Mouse (Mus musculus): ENCODE results near the gene 5031439G07Rik. TPM values are rescaled to one million over a fixed set of nuclear protein-coding genes. Genes with fewer than 3 reads are reported as not detected.

5031439G07Rik gene
- total and polyA plus RNA-seq, 3 experiments, result 19.6 to 61.0 TPM; not detected in 1

- Histone ChIP-seq H3K79me2 (ENCODE audit: control insufficient read depth, insufficient read depth, low read length, poor library complexity) (no peaks in the 10 kb centered on the region), H3K36me3 (ENCODE audit: control insufficient read depth in 1 of 2, insufficient read depth in 2 of 2, low read length in 2 of 2) (no peaks in the 10 kb centered on the region), H3K4me3 (ENCODE audit: control insufficient read depth in 1 of 2, insufficient read depth in 1 of 2, low read depth in 2 of 2, low read length in 2 of 2) (no peak overlapping the region), H3K9me3 (replicated peaks; ENCODE audit: insufficient read depth, low read length) (no peaks in the 10 kb centered on the region), H3K27ac (ENCODE audit: control insufficient read depth, low read depth, low read length) (no peak overlapping the region), H3K4me1 (ENCODE audit: control insufficient read depth in 1 of 2, insufficient read depth in 2 of 2, low read length in 2 of 2) (no peaks in the 10 kb centered on the region), H3K9ac (ENCODE audit: control insufficient read depth, low read depth, low read length, poor library complexity, severe bottlenecking) (no peak overlapping the region), H3K27me3 (ENCODE audit: control insufficient read depth in 1 of 2, insufficient read depth in 2 of 2, low read length in 2 of 2) (no peaks in the 10 kb centered on the region)
- no peak for DNase-seq (ENCODE audit: low read depth, low spot score)
- TF ChIP-seq CHD1 (IDR thresholded peaks at IDR 0.05; ENCODE audit: low read depth, low read length) (no peak), CTCF (IDR thresholded peaks at IDR 0.05 in 2 of 3, conservative IDR thresholded peaks at IDR 0.05 in 1 of 3; ENCODE audit: control insufficient read depth in 1 of 3, insufficient read depth in 1 of 3, low read depth in 2 of 3, low read length in 3 of 3, poor library complexity in 1 of 3, severe bottlenecking in 1 of 3) (no peak), TBP (IDR thresholded peaks at IDR 0.05; ENCODE audit: low read depth, low read length) (no peak), UBTF (IDR thresholded peaks at IDR 0.05; ENCODE audit: borderline replicate concordance, insufficient read depth, low read depth, low read length) (no peak), ZMIZ1 (IDR thresholded peaks at IDR 0.05; ENCODE audit: low read depth, low read length) (no peak), JUND (IDR thresholded peaks at IDR 0.05; ENCODE audit: low read depth, low read length) (no peak), EP300 (IDR thresholded peaks at IDR 0.05; ENCODE audit: low read depth in 1 of 2, low read length in 2 of 2) (no peak), MXI1 (IDR thresholded peaks at IDR 0.05; ENCODE audit: low read depth, low read length) (no peak), TCF12 (IDR thresholded peaks at IDR 0.05; ENCODE audit: low read depth, low read length) (no peak), ELF1 (IDR thresholded peaks at IDR 0.05; ENCODE audit: low read depth, low read length) (no peak), MYB (IDR thresholded peaks at IDR 0.05; ENCODE audit: low read depth, low read length) (no peak), MEF2A (IDR thresholded peaks at IDR 0.05; ENCODE audit: extremely low read depth, insufficient replicate concordance, low read depth, low read length, poor library complexity, severe bottlenecking) (no peak)
Measured at GRCm38 (mm10) chr15:84953259-84953658, 35.1 kb downstream of the 5031439G07Rik start.

GRCm38 (mm10) chr15:84950053-84950452, 38.3 kb downstream of the 5031439G07Rik start:
- Histone ChIP-seq H3K9ac (ENCODE audit: control insufficient read depth, low read depth, low read length, poor library complexity, severe bottlenecking) (no peak overlapping the region), H3K36me3 (ENCODE audit: control insufficient read depth in 1 of 2, insufficient read depth in 2 of 2, low read length in 2 of 2) (no peaks in the 10 kb centered on the region), H3K9me3 (replicated peaks; ENCODE audit: insufficient read depth, low read length) (no peaks in the 10 kb centered on the region), H3K4me1 (ENCODE audit: control insufficient read depth in 1 of 2, insufficient read depth in 2 of 2, low read length in 2 of 2) (no peaks in the 10 kb centered on the region), H3K4me3 (ENCODE audit: control insufficient read depth in 1 of 2, insufficient read depth in 1 of 2, low read depth in 2 of 2, low read length in 2 of 2) (no peak overlapping the region), H3K79me2 (ENCODE audit: control insufficient read depth, insufficient read depth, low read length, poor library complexity) (no peaks in the 10 kb centered on the region), H3K27me3 (ENCODE audit: control insufficient read depth in 1 of 2, insufficient read depth in 2 of 2, low read length in 2 of 2) (no peaks in the 10 kb centered on the region), H3K27ac (ENCODE audit: control insufficient read depth, low read depth, low read length) (no peak overlapping the region)
- no peak for DNase-seq (ENCODE audit: low read depth, low spot score)
- no peak for TF ChIP-seq SMC3 (IDR thresholded peaks at IDR 0.05; ENCODE audit: low read depth, low read length)
- no peak for TF ChIP-seq POLR2AphosphoS2 (IDR thresholded peaks at IDR 0.05; ENCODE audit: low read length)

- no peaks in the 10 kb centered on the region for H3K36me3 ChIP-seq (ENCODE audit: control insufficient read depth in 1 of 2, insufficient read depth in 2 of 2, low read length in 2 of 2)
- TF ChIP-seq ZC3H11A (IDR thresholded peaks at IDR 0.05; ENCODE audit: low read depth, low read length) (no peak), USF2 (IDR thresholded peaks at IDR 0.05; ENCODE audit: borderline replicate concordance in 1 of 2, insufficient read depth in 1 of 2, low read depth in 1 of 2, low read length in 2 of 2) (no peak), NELFE (IDR thresholded peaks at IDR 0.05; ENCODE audit: low read depth, low read length) (no peak), UBTF (IDR thresholded peaks at IDR 0.05; ENCODE audit: borderline replicate concordance, insufficient read depth, low read depth, low read length) (no peak), POLR2AphosphoS5 (IDR thresholded peaks at IDR 0.05; ENCODE audit: borderline replicate concordance, low read depth, low read length) (no peak), ELF1 (IDR thresholded peaks at IDR 0.05; ENCODE audit: low read depth, low read length) (no peak), MAX (IDR thresholded peaks at IDR 0.05; ENCODE audit: low read length) (no peak), POLR2A (IDR thresholded peaks at IDR 0.05; ENCODE audit: control insufficient read depth in 1 of 2, insufficient read depth in 1 of 2, low read depth in 1 of 2, low read length in 2 of 2, poor library complexity in 1 of 2) (no peak), E2F4 (IDR thresholded peaks at IDR 0.05; ENCODE audit: borderline replicate concordance, low read depth, low read length) (no peak), CTCF (IDR thresholded peaks at IDR 0.05 in 2 of 3, conservative IDR thresholded peaks at IDR 0.05 in 1 of 3; ENCODE audit: control insufficient read depth in 1 of 3, insufficient read depth in 1 of 3, low read depth in 2 of 3, low read length in 3 of 3, poor library complexity in 1 of 3, severe bottlenecking in 1 of 3) (no peak), USF1 (IDR thresholded peaks at IDR 0.05; ENCODE audit: low read depth, low read length) (no peak), MAFK (IDR thresholded peaks at IDR 0.05; ENCODE audit: borderline replicate concordance, low read depth, low read length) (no peak), MYC (IDR thresholded peaks at IDR 0.05; ENCODE audit: low read depth, low read length) (no peak), TAL1 (IDR thresholded peaks at IDR 0.05; ENCODE audit: low read length) (no peak), ZKSCAN1 (IDR thresholded peaks at IDR 0.05; ENCODE audit: low read depth, low read length) (no peak)
Measured at GRCm38 (mm10) chr15:84948990-84949389, 39.4 kb downstream of the 5031439G07Rik start.

More at GRCm38 (mm10) chr15:84948990-84949389, 39.4 kb downstream of the 5031439G07Rik start:
- Histone ChIP-seq H3K27ac (ENCODE audit: control insufficient read depth, low read depth, low read length) (no peak overlapping the region), H3K27me3 (ENCODE audit: control insufficient read depth in 1 of 2, insufficient read depth in 2 of 2, low read length in 2 of 2) (no peaks in the 10 kb centered on the region), H3K9me3 (replicated peaks; ENCODE audit: insufficient read depth, low read length) (no peaks in the 10 kb centered on the region), H3K4me1 (ENCODE audit: control insufficient read depth in 1 of 2, insufficient read depth in 2 of 2, low read length in 2 of 2) (no peaks in the 10 kb centered on the region), H3K9ac (ENCODE audit: control insufficient read depth, low read depth, low read length, poor library complexity, severe bottlenecking) (no peak overlapping the region), H3K4me3 (ENCODE audit: control insufficient read depth in 1 of 2, insufficient read depth in 1 of 2, low read depth in 2 of 2, low read length in 2 of 2) (no peak overlapping the region), H3K79me2 (ENCODE audit: control insufficient read depth, insufficient read depth, low read length, poor library complexity) (no peaks in the 10 kb centered on the region)
- no peak for DNase-seq (ENCODE audit: low read depth, low spot score)

Data from MEL (cell line).